Mouse (Mus musculus): ENCODE measurements around the gene Olfr317.
A peak's percentile ranks its signal among the peaks of the same experiment; 100 is the strongest.
"Not testable (repeated sequence)": the region's sequence is repeated elsewhere in the genome, so short reads cannot be mapped to it uniquely, and the experiment has no call there.

Gene Olfr317

GRCm38 (mm10) chr11:58738792-58739262 lies at the start of gene Olfr317:
Gene Olfr317 (minus strand): TSS chr11:58739212.
- no peak for DNase-seq

- DNase-seq, result peak; percentile 54
These were observed 49.3 kb upstream of the Olfr317 start for GRCm38 (mm10) chr11:58788346-58788745.

- DNase-seq, result peak; percentile 51
These were observed 48.6 kb upstream of the Olfr317 start for GRCm38 (mm10) chr11:58787651-58788050.

- DNase-seq, result no peak
These were observed 45.2 kb upstream of the Olfr317 start for GRCm38 (mm10) chr11:58784182-58784581.

GRCm38 (mm10) chr11:58782480-58783089 lies 43.6 kb upstream of the Olfr317 start, which contains the start of gene Olfr314:
Gene Olfr314 (plus strand): TSS chr11:58782952.
- no peak for DNase-seq

GRCm38 (mm10) chr11:58772888-58773287 lies 33.9 kb upstream of the Olfr317 start, which contains the start of gene Olfr315:
Gene Olfr315 (plus strand): TSS chr11:58773188.
- no peak for DNase-seq

GRCm38 (mm10) chr11:58752434-58752833 lies 13.4 kb upstream of the Olfr317 start, which contains the start of gene Olfr316:
Gene Olfr316 (plus strand): TSS chr11:58752734.
- no peak for DNase-seq

GRCm38 (mm10) chr11:58751096-58751495 lies 12.1 kb upstream of the Olfr317 start:
- DNase-seq, result not testable (repeated sequence)

GRCm38 (mm10) chr11:58733372-58733771 lies 5.6 kb downstream of the Olfr317 start:
- no peak for DNase-seq

- DNase-seq, result not testable (repeated sequence)
These were observed 10.9 kb downstream of the Olfr317 start for GRCm38 (mm10) chr11:58727896-58728650.

GRCm38 (mm10) chr11:58723914-58724313 lies 15.1 kb downstream of the Olfr317 start, which contains the start of gene Olfr318:
Gene Olfr318 (minus strand): TSS chr11:58724014.
- no peak for DNase-seq

GRCm38 (mm10) chr11:58719701-58720100 lies 19.3 kb downstream of the Olfr317 start:
- DNase-seq, result no peak

- not testable (repeated sequence) for DNase-seq
These were observed 21.3 kb downstream of the Olfr317 start for GRCm38 (mm10) chr11:58717723-58718122.

GRCm38 (mm10) chr11:58709086-58709485 lies 29.9 kb downstream of the Olfr317 start:
- no peak for DNase-seq

GRCm38 (mm10) chr11:58698862-58699261 lies 40.1 kb downstream of the Olfr317 start, which contains the start of gene Olfr319:
Gene Olfr319 (plus strand): TSS chr11:58699162.
- DNase-seq, result no peak
